Mouse (Mus musculus): ENCODE measurements around the gene Daam1. TPM values are rescaled to one million over a fixed set of nuclear protein-coding genes. Genes with fewer than 3 reads are reported as not detected.

Gene Daam1
- polyA plus RNA-seq (2015; fragmentation: Illumina TruSeq; extraction: RNeasy Lipid Tissue Mini Kit (QIAGEN cat#74804); ENCODE audit: insufficient read depth, low replicate concordance), result 16.7 TPM

DNA sequence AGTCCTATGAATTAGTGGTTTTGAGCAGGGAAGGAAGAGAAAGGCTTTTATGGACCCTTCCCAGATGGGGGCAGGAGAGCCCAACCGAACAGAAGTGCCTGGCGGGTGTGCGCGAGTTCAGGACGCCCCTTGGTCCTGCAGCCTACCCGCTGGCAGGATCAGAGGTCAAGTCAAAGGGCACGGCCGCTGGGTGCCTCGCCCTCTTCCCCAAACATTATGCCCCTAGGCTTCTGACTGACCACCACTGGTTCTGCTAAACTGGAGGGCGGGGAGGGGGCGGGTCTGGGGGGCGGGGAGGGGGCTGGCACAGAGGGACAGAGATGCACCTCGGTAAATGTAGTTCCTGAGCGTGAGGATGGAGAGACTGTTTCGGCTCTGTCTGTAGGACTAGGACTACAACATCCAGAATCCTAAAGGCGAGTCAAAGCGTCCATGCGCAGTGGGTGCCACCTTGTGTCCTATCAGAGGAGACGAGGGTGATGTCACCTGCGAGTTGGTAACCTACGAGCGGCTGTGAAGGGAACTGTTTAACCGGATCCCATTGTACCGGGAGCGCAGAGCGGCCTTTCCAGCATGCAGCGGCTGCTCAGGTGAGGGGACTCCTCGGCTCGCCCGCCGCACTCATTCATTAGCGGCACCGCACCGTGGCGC is at the start of gene Daam1:
Daam1 (plus strand) TSS at position 472 of the 651 bp plus-strand sequence.

Other genes with a start within 250 kb of the Daam1 start
- 0.17 TPM for gene Gpr135, start 240.0 kb downstream of the Daam1 start, polyA plus RNA-seq (2015; fragmentation: Illumina TruSeq; extraction: RNeasy Lipid Tissue Mini Kit (QIAGEN cat#74804); ENCODE audit: insufficient read depth, low replicate concordance)